Mouse (Mus musculus): ENCODE measurements around the gene Sbno2. TPM values are rescaled to one million over a fixed set of nuclear protein-coding genes. Genes with fewer than 3 reads are reported as not detected.
A peak's percentile ranks its signal among the peaks of the same experiment; 100 is the strongest.

Gene Sbno2
- total RNA-seq, 1 experiment from 2014 or later, result 26.4 TPM

DNA sequence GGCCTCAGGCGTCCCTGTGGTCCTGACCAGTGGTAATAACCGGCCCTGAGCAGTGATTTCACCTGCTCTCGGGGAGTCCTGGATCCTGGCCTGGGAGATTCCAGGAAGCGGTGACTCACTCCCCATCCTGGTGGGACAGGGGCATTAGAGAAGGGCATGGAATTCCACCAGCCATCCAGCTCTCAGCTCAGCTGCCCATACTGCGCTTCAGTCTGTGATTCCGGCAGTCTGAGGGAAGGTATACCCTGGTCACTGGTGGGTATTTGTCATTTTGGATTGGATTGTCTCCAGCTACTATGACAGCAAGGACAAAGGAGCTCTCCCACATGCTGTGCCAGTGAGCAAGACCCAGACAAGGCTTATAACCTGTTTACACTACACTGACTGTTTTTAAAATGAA is 2.3 kb upstream of the Sbno2 start:
- no peak for ATAC-seq (replicated peaks in 1 of 2; ENCODE audit: insufficient read depth in 1 of 2, low FRiP score in 2 of 2, low TSS enrichment in 1 of 2, low read depth in 1 of 2, poor library complexity in 2 of 2, severe bottlenecking in 2 of 2)

DNA sequence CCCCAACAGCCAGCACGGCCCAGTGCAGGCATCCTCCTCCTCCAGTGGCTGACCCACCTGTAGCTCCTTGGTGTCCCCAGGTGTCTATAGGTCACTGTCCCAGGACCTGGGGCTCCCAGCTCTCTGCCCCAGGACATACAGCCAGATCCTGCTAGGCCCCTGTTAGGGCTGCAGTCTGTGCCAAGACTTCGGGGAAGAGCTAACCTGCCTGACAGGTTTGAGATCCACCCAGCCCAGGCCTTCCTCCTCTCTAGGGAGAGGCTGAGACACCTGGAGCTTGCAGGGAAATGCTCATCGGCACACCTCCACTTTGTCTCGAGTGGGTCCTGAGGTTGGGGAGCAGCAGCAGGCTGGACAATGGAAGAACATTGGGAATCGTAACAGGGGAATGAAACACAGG is 555 bp upstream of the Sbno2 start:
- ATAC-seq (replicated peaks in 1 of 2; ENCODE audit: insufficient read depth in 1 of 2, low FRiP score in 2 of 2, low TSS enrichment in 1 of 2, low read depth in 1 of 2, poor library complexity in 2 of 2, severe bottlenecking in 2 of 2), result no peak; a peak in 1 of 4 replicates

- ATAC-seq (replicated peaks in 1 of 2; ENCODE audit: insufficient read depth in 1 of 2, low FRiP score in 2 of 2, low TSS enrichment in 1 of 2, low read depth in 1 of 2, poor library complexity in 2 of 2, severe bottlenecking in 2 of 2), result no peak
Observed at GRCm38 (mm10) chr10:80104181-80104580, 1.2 kb downstream of the Sbno2 start.

DNA sequence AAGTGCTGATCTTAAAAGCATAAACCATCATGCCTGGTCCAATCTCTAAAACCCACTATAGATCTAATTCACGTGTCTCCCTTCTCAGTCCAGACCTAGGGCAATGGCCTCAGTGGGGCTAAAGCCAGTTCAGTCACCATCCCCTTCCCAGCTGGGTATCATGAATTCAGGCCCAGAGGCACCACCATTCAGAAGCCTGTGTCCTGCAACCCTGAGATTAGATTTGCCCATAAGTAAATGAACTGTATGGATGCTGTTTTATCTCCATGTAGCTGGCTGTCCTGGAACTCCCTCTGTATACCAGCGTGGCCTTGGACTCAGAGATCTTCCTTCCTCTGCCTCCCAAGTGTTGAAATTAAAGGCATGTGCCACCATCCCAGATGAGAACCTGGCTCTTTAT is 2.3 kb downstream of the Sbno2 start:
- no peak for ATAC-seq (replicated peaks in 1 of 2; ENCODE audit: insufficient read depth in 1 of 2, low FRiP score in 2 of 2, low TSS enrichment in 1 of 2, low read depth in 1 of 2, poor library complexity in 2 of 2, severe bottlenecking in 2 of 2)

GRCm38 (mm10) chr10:80102216-80102915 is 3.0 kb downstream of the Sbno2 start:
- peak; percentile 70 to 83 for ATAC-seq (replicated peaks in 1 of 2; ENCODE audit: insufficient read depth in 1 of 2, low FRiP score in 2 of 2, low TSS enrichment in 1 of 2, low read depth in 1 of 2, poor library complexity in 2 of 2, severe bottlenecking in 2 of 2)

- ATAC-seq (replicated peaks in 1 of 2; ENCODE audit: insufficient read depth in 1 of 2, low FRiP score in 2 of 2, low TSS enrichment in 1 of 2, low read depth in 1 of 2, poor library complexity in 2 of 2, severe bottlenecking in 2 of 2), result no peak
Observed at GRCm38 (mm10) chr10:80100982-80101381, 4.4 kb downstream of the Sbno2 start.

GRCm38 (mm10) chr10:80098630-80099029 is 6.7 kb downstream of the Sbno2 start:
- no peak for ATAC-seq (replicated peaks in 1 of 2; ENCODE audit: insufficient read depth in 1 of 2, low FRiP score in 2 of 2, low TSS enrichment in 1 of 2, low read depth in 1 of 2, poor library complexity in 2 of 2, severe bottlenecking in 2 of 2)

- ATAC-seq (replicated peaks in 1 of 2; ENCODE audit: insufficient read depth in 1 of 2, low FRiP score in 2 of 2, low TSS enrichment in 1 of 2, low read depth in 1 of 2, poor library complexity in 2 of 2, severe bottlenecking in 2 of 2), result no peak
Observed at GRCm38 (mm10) chr10:80097275-80097674, 8.1 kb downstream of the Sbno2 start.

GRCm38 (mm10) chr10:80095547-80095946 is 9.8 kb downstream of the Sbno2 start:
- no peak for ATAC-seq (replicated peaks in 1 of 2; ENCODE audit: insufficient read depth in 1 of 2, low FRiP score in 2 of 2, low TSS enrichment in 1 of 2, low read depth in 1 of 2, poor library complexity in 2 of 2, severe bottlenecking in 2 of 2)

GRCm38 (mm10) chr10:80094684-80095083 is 10.7 kb downstream of the Sbno2 start:
- ATAC-seq (replicated peaks in 1 of 2; ENCODE audit: insufficient read depth in 1 of 2, low FRiP score in 2 of 2, low TSS enrichment in 1 of 2, low read depth in 1 of 2, poor library complexity in 2 of 2, severe bottlenecking in 2 of 2), result no peak

- no peak for ATAC-seq (replicated peaks in 1 of 2; ENCODE audit: insufficient read depth in 1 of 2, low FRiP score in 2 of 2, low TSS enrichment in 1 of 2, low read depth in 1 of 2, poor library complexity in 2 of 2, severe bottlenecking in 2 of 2)
Observed at GRCm38 (mm10) chr10:80094085-80094484, 11.3 kb downstream of the Sbno2 start.

- no peak for ATAC-seq (replicated peaks in 1 of 2; ENCODE audit: insufficient read depth in 1 of 2, low FRiP score in 2 of 2, low TSS enrichment in 1 of 2, low read depth in 1 of 2, poor library complexity in 2 of 2, severe bottlenecking in 2 of 2)
Observed at GRCm38 (mm10) chr10:80092690-80093089, 12.7 kb downstream of the Sbno2 start.

DNA sequence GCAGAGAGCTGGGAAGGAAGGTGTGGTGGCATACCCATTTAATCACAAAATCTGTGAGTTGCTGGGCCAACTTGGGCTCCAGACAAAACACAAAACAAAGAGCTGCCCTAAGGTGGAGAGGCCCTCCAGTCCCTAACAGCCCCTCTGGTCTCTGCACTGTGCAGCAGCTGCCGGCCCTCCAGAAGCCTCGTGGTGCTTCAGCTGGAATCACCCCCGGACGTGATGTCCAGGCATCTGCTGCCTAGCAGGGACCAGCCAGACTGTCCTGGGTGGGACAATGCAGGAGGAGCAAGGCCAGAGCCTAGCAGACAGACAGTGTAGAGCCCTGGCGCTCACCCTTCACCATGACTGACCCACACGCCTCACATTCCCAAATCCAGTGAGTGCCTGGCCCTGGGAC is 13.8 kb downstream of the Sbno2 start:
- ATAC-seq (replicated peaks in 1 of 2; ENCODE audit: insufficient read depth in 1 of 2, low FRiP score in 2 of 2, low TSS enrichment in 1 of 2, low read depth in 1 of 2, poor library complexity in 2 of 2, severe bottlenecking in 2 of 2), result no peak

DNA sequence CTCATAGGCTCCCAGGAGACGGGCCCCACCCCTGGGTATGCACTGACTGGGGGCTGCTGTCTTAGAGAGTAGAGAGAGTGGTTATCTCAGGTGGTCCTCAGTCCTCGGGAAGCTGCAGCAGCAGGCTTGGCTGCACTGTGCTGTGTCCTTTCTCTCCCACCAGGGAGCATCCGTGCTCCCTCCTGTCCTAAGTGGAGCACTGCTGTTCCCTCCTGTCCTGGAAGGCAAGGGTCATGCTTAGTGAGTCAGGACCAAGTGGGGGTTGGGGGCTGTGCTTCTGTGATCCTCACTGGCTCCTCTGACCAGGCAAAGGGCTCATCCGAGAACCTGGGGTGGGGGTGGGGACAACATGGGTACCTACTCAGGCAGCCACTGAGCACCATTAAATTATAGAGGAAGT is 16.2 kb downstream of the Sbno2 start:
- no peak for ATAC-seq (replicated peaks in 1 of 2; ENCODE audit: insufficient read depth in 1 of 2, low FRiP score in 2 of 2, low TSS enrichment in 1 of 2, low read depth in 1 of 2, poor library complexity in 2 of 2, severe bottlenecking in 2 of 2)

- peak; percentile 23 to 26; a peak in 1 of 4 replicates for ATAC-seq (replicated peaks in 1 of 2; ENCODE audit: insufficient read depth in 1 of 2, low FRiP score in 2 of 2, low TSS enrichment in 1 of 2, low read depth in 1 of 2, poor library complexity in 2 of 2, severe bottlenecking in 2 of 2)
Observed at GRCm38 (mm10) chr10:80087483-80087882, 17.9 kb downstream of the Sbno2 start.

DNA sequence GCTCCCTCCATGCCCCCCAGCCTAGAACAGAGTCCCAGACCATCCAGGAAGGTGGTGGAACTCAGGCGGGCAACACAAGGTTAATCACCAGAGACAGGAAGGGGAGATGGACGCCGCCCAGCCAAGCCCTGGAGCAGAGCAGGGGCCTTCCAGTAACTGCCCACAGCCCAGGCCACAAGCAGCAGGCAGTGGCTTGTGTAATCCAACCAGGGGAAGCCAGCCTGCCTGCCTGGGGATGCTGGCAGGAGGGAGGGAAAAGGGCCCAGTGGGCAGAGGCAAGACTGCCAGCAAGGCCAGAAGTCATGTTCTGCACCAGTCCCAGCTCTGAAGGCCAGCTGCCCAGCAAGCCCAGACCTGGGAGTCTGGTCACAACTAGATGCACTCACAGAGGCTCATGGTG is 18.5 kb downstream of the Sbno2 start:
- peak; percentile 71 to 78 for ATAC-seq (replicated peaks in 1 of 2; ENCODE audit: insufficient read depth in 1 of 2, low FRiP score in 2 of 2, low TSS enrichment in 1 of 2, low read depth in 1 of 2, poor library complexity in 2 of 2, severe bottlenecking in 2 of 2)

DNA sequence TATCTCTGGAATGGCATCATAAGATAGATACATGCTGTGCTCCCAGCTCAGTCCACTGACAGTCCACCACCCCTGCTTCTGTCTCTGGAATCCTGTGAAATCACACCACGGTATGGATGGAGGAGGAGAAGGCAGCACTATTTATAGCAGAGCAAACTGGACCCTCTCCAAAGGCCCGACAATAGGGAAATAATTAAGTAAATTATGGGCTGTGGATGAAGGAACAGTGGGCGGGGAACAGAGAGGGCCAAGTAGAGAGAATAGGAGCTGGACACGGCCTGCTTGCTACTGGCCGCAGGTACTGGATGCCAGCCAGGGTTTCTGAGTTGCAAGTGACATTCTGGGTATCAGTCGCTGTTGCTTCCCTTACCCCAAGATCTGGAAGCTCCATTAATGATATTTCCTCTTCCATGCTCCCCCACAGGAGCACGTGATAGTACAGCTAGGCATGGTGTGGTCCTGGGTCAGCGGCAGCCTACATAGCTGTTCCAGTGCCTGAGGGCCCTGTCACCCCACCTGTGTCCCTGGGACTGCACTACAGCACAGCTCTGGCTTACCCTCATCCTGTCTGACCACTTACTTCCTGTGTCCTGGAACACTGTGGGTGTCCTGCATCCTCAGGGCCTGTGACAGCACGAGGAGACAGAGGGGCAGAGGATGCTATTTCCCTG is 20.4 kb downstream of the Sbno2 start:
- no peak for ATAC-seq (replicated peaks in 1 of 2; ENCODE audit: insufficient read depth in 1 of 2, low FRiP score in 2 of 2, low TSS enrichment in 1 of 2, low read depth in 1 of 2, poor library complexity in 2 of 2, severe bottlenecking in 2 of 2)

GRCm38 (mm10) chr10:80081075-80081474 is 24.3 kb downstream of the Sbno2 start:
- no peak; a peak in 1 of 4 replicates for ATAC-seq (replicated peaks in 1 of 2; ENCODE audit: insufficient read depth in 1 of 2, low FRiP score in 2 of 2, low TSS enrichment in 1 of 2, low read depth in 1 of 2, poor library complexity in 2 of 2, severe bottlenecking in 2 of 2)
